Mouse (Mus musculus) heart, embryonic 11.5 days (tissue): ENCODE data around the gene Scube1. TPM values are rescaled to one million over a fixed set of nuclear protein-coding genes. Genes with fewer than 3 reads are reported as not detected.
A peak's percentile ranks its signal among the peaks of the same experiment; 100 is the strongest.

Experiments used
- ATAC-seq: fragments of 200-750 bp; cut with Nextera tagmentation; replicated peaks from 2 replicates; pipeline ENCODE4 v1.8.0; 2017; ENCODE audit warnings: moderate library complexity; ENCODE audit not compliant: insufficient number of reproducible peaks, low FRiP score, low TSS enrichment
- H3K27ac ChIP-seq: fragments of 300-500 bp; sonication (generic); 2 replicates; pipeline ENCODE4 v1.5.1; 2014; ENCODE audit warnings: mild to moderate bottlenecking, low read depth, low read length
- H3K27me3 ChIP-seq: fragments of 300-500 bp; sonication (generic); 2 replicates; pipeline ENCODE4 v1.6.1; 2014; ENCODE audit warnings: mild to moderate bottlenecking, low read length, mixed read lengths; ENCODE audit not compliant: control insufficient read depth, insufficient read depth
- H3K36me3 ChIP-seq: fragments of 300-500 bp; sonication (generic); 2 replicates; pipeline ENCODE4 v1.6.1; 2014; ENCODE audit warnings: mild to moderate bottlenecking, low read length, moderate library complexity, mixed read lengths; ENCODE audit not compliant: control insufficient read depth, insufficient read depth
- H3K4me1 ChIP-seq: fragments of 300-500 bp; sonication (generic); 2 replicates; pipeline ENCODE4 v1.6.1; 2014; ENCODE audit warnings: low read length; ENCODE audit not compliant: control insufficient read depth, insufficient read depth
- H3K4me2 ChIP-seq: fragments of 300-500 bp; sonication (generic); 2 replicates; pipeline ENCODE4 v1.6.1; 2014; ENCODE audit warnings: mild to moderate bottlenecking, moderate library complexity
- H3K4me3 ChIP-seq: fragments of 300-500 bp; sonication (generic); 2 replicates; pipeline ENCODE4 v1.5.1; 2014; ENCODE audit warnings: low read depth, low read length
- H3K9ac ChIP-seq: fragments of 300-500 bp; sonication (generic); 2 replicates; pipeline ENCODE4 v1.6.1; 2014; ENCODE audit warnings: mild to moderate bottlenecking, low read depth, low read length, moderate library complexity
- H3K9me3 ChIP-seq: fragments of 300-500 bp; sonication (generic); replicated peaks from 2 replicates; pipeline ENCODE4 v1.6.1; 2016; ENCODE audit warnings: low read length; ENCODE audit not compliant: control insufficient read depth
- WGBS: fragments of 180-500 bp; shearing (Covaris S2); extraction: QIAGEN DNeasy Blood & Tissue Kit; methylation state at CpG from one replicate; pipeline ENCODE4 v1.1.7; 2014; ENCODE audit not compliant: insufficient replicate concordance; 5-methylcytosine and 5-hydroxymethylcytosine counted together
- polyA plus RNA-seq: library from polyadenylated mRNA; unstranded; fragments of >200 nt; fragmentation: Nextera tagmentation; extraction: Ambion mirVana; gene quantifications from 2 replicates; pipeline ENCODE4 v1.2.1, GENCODE M21; 2014

The Scube1 gene
- polyA plus RNA-seq, 1 experiment from 2014 or later, result 9.3 TPM

- Histone ChIP-seq H3K4me2 (peak overlapping the region; percentile 95), H3K4me3 (no peak overlapping the region), H3K27ac (no peak overlapping the region), H3K9ac (no peak overlapping the region), H3K27me3 (peaks cover 55% of the 10 kb centered on the region), H3K36me3 (no peaks in the 10 kb centered on the region), H3K4me1 (peaks cover 11% of the 10 kb centered on the region), H3K9me3 (no peaks in the 10 kb centered on the region)
- ATAC-seq, result no peak
- WGBS, result 23% methylated on average over 28 of the region's 28 CpGs
Measured at GRCm38 (mm10) chr15:83725556-83726200, 857 bp upstream of the Scube1 start.

- Histone ChIP-seq H3K36me3 (no peaks in the 10 kb centered on the region), H3K4me1 (peaks cover 11% of the 10 kb centered on the region), H3K27me3 (peaks cover 50% of the 10 kb centered on the region), H3K4me2 (peak overlapping the region; percentile 95), H3K27ac (no peak overlapping the region), H3K9me3 (no peaks in the 10 kb centered on the region), H3K4me3 (peak overlapping the region; percentile 71), H3K9ac (peak overlapping the region; percentile 75)
- peak; percentile 11; the same call in 1 of the 2 replicates for ATAC-seq
- under 1% methylated on average over 60 of the region's 61 CpGs for WGBS
Measured at GRCm38 (mm10) chr15:83724160-83724885, 498 bp downstream of the Scube1 start.

- no peak for ATAC-seq
- 64% methylated on average over 6 of the region's 6 CpGs for WGBS
- Histone ChIP-seq H3K9ac (no peak overlapping the region), H3K27ac (no peak overlapping the region), H3K4me2 (no peak overlapping the region), H3K4me3 (no peak overlapping the region), H3K9me3 (no peaks in the 10 kb centered on the region), H3K36me3 (no peaks in the 10 kb centered on the region), H3K27me3 (0 out of 2 replicates have a peak, but pooled peaks cover 3% of the 10 kb centered on the region), H3K4me1 (no peaks in the 10 kb centered on the region)
Measured at GRCm38 (mm10) chr15:83715582-83716228, 9.1 kb downstream of the Scube1 start.

- 77% methylated on average over 10 of the region's 10 CpGs for WGBS
- Histone ChIP-seq H3K9me3 (no peaks in the 10 kb centered on the region), H3K4me1 (0 out of 2 replicates have a peak, but pooled peaks cover 5% of the 10 kb centered on the region), H3K4me2 (no peak overlapping the region), H3K9ac (no peak overlapping the region), H3K27ac (no peak overlapping the region), H3K36me3 (no peaks in the 10 kb centered on the region), H3K4me3 (no peak overlapping the region), H3K27me3 (0 out of 2 replicates have a peak, but pooled peaks cover 3% of the 10 kb centered on the region)
- ATAC-seq, result no peak
Measured at GRCm38 (mm10) chr15:83712798-83713197, 12.0 kb downstream of the Scube1 start.

GRCm38 (mm10) chr15:83712361-83712760, 12.5 kb downstream of the Scube1 start:
- Histone ChIP-seq H3K9ac (no peak overlapping the region), H3K4me1 (0 out of 2 replicates have a peak, but pooled peaks cover 5% of the 10 kb centered on the region), H3K9me3 (no peaks in the 10 kb centered on the region), H3K27ac (no peak overlapping the region), H3K4me2 (no peak overlapping the region), H3K4me3 (no peak overlapping the region), H3K27me3 (0 out of 2 replicates have a peak, but pooled peaks cover 3% of the 10 kb centered on the region), H3K36me3 (no peaks in the 10 kb centered on the region)
- no peak for ATAC-seq
- WGBS, result 86% methylated on average over 5 of the region's 5 CpGs

GRCm38 (mm10) chr15:83709889-83710774, 14.7 kb downstream of the Scube1 start:
- Histone ChIP-seq H3K9me3 (no peaks in the 10 kb centered on the region), H3K4me3 (no peak overlapping the region), H3K36me3 (no peaks in the 10 kb centered on the region), H3K27ac (no peak overlapping the region), H3K4me2 (no peak overlapping the region), H3K4me1 (peaks cover 11% of the 10 kb centered on the region; the same call in 1 of the 2 replicates), H3K9ac (no peak overlapping the region), H3K27me3 (0 out of 2 replicates have a peak, but pooled peaks cover 3% of the 10 kb centered on the region)
- ATAC-seq, result no peak
- WGBS, result 58% methylated on average over 23 of the region's 23 CpGs

- 49% methylated on average over 9 of the region's 10 CpGs for WGBS
- H3K36me3 ChIP-seq, result no peaks in the 10 kb centered on the region
- no peak overlapping the region for H3K4me2 ChIP-seq
- H3K9ac ChIP-seq, result no peak overlapping the region
- H3K27ac ChIP-seq, result peak overlapping the region; percentile 29; the same call in 1 of the 2 replicates
- no peaks in the 10 kb centered on the region for H3K9me3 ChIP-seq
- H3K4me3 ChIP-seq, result no peak overlapping the region
- ATAC-seq, result no peak
- H3K27me3 ChIP-seq, result no peaks in the 10 kb centered on the region
- peaks cover 11% of the 10 kb centered on the region; the same call in 1 of the 2 replicates for H3K4me1 ChIP-seq
Measured at GRCm38 (mm10) chr15:83706528-83707199, 18.2 kb downstream of the Scube1 start.
